Mouse (Mus musculus): ENCODE results near the gene Hydin. TPM values are rescaled to one million over a fixed set of nuclear protein-coding genes. Genes with fewer than 3 reads are reported as not detected.

Hydin gene
- total and polyA plus RNA-seq, 3 experiments, result not detected

DNA sequence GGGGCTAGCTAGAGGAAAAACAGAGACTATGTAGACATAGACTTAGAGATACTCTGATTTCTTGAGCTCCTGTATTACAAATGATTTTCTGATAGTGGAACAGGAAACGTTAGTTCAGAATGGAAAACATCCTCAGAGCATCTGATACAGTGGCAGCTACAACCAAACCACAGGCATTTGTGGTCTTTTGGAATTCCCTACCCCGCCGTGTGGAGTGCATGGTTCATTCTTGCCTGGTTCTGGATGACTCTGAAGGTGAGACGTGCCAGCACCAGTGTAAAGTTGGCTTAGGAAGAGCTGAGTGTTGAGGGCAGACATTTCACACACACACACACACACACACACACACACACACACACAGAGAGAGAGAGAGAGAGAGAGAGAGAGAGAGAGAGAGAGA lies 12.8 kb upstream of the Hydin start:
- no peak overlapping the region for H3K27ac ChIP-seq (ENCODE audit: control insufficient read depth, low read depth, low read length)
- no peaks in the 10 kb centered on the region for H3K9me3 ChIP-seq (replicated peaks; ENCODE audit: insufficient read depth, low read length)
- H3K27me3 ChIP-seq (ENCODE audit: control insufficient read depth in 1 of 2, insufficient read depth in 2 of 2, low read length in 2 of 2), result no peaks in the 10 kb centered on the region
- TF ChIP-seq MEF2A (IDR thresholded peaks at IDR 0.05; ENCODE audit: extremely low read depth, insufficient replicate concordance, low read depth, low read length, poor library complexity, severe bottlenecking) (no peak), MYB (IDR thresholded peaks at IDR 0.05; ENCODE audit: low read depth, low read length) (no peak), BHLHE40 (IDR thresholded peaks at IDR 0.05; ENCODE audit: borderline replicate concordance, low read depth, low read length) (no peak), RAD21 (IDR thresholded peaks at IDR 0.05; ENCODE audit: low read depth, low read length) (no peak), ELF1 (IDR thresholded peaks at IDR 0.05; ENCODE audit: low read depth, low read length) (no peak), GABPA (IDR thresholded peaks at IDR 0.05; ENCODE audit: low read depth, low read length) (no peak), POLR2AphosphoS2 (IDR thresholded peaks at IDR 0.05; ENCODE audit: low read length) (no peak), ZNF384 (IDR thresholded peaks at IDR 0.05; ENCODE audit: low read depth, low read length) (no peak), ZC3H11A (IDR thresholded peaks at IDR 0.05; ENCODE audit: low read depth, low read length) (no peak), E2F4 (IDR thresholded peaks at IDR 0.05; ENCODE audit: borderline replicate concordance, low read depth, low read length) (no peak), EP300 (IDR thresholded peaks at IDR 0.05; ENCODE audit: low read depth in 1 of 2, low read length in 2 of 2) (no peak), GATA1 (IDR thresholded peaks at IDR 0.05; ENCODE audit: low read depth, low read length) (no peak), HCFC1 (IDR thresholded peaks at IDR 0.05; ENCODE audit: low read depth, low read length) (no peak), UBTF (IDR thresholded peaks at IDR 0.05; ENCODE audit: borderline replicate concordance, insufficient read depth, low read depth, low read length) (no peak), ZKSCAN1 (IDR thresholded peaks at IDR 0.05; ENCODE audit: low read depth, low read length) (no peak), ZMIZ1 (IDR thresholded peaks at IDR 0.05; ENCODE audit: low read depth, low read length) (no peak), POLR2AphosphoS5 (IDR thresholded peaks at IDR 0.05; ENCODE audit: borderline replicate concordance, low read depth, low read length) (no peak), JUND (IDR thresholded peaks at IDR 0.05; ENCODE audit: low read depth, low read length) (no peak), TCF12 (IDR thresholded peaks at IDR 0.05; ENCODE audit: low read depth, low read length) (no peak), ETS1 (IDR thresholded peaks at IDR 0.05; ENCODE audit: low read depth, low read length) (no peak)
- H3K4me3 ChIP-seq (ENCODE audit: control insufficient read depth in 1 of 2, insufficient read depth in 1 of 2, low read depth in 2 of 2, low read length in 2 of 2), result no peak overlapping the region
- no peak for DNase-seq (ENCODE audit: low read depth, low spot score)
- H3K4me1 ChIP-seq (ENCODE audit: control insufficient read depth in 1 of 2, insufficient read depth in 2 of 2, low read length in 2 of 2), result no peaks in the 10 kb centered on the region
- no peaks in the 10 kb centered on the region for H3K79me2 ChIP-seq (ENCODE audit: control insufficient read depth, insufficient read depth, low read length, poor library complexity)
- H3K9ac ChIP-seq (ENCODE audit: control insufficient read depth, low read depth, low read length, poor library complexity, severe bottlenecking), result no peak overlapping the region
- H3K36me3 ChIP-seq (ENCODE audit: control insufficient read depth in 1 of 2, insufficient read depth in 2 of 2, low read length in 2 of 2), result no peaks in the 10 kb centered on the region

DNA sequence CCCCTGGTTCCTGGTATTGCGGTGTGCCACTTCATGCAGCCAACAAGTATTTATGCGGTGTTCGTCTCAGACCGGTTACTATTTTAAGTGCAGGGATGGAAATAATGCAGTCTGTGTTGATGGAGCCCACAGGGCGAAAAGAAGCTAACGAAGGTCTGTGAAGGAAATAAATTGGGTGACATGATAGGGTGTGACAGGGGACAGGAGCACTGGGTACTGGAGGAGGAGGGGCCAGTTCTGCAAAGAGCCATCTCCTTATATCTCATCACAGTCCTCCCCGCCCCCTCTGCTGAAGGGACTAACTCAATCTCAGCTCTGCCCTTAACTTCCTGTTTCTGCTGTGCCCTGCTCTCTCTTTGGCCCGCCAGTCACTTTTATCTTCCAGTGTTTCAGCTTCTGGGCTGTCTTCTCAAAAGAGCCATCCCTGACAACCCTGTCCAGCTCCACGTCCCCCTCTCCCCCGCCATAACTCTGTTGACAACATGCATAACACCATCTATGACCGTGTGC lies 926 bp upstream of the Hydin start:
- H3K27me3 ChIP-seq (ENCODE audit: control insufficient read depth in 1 of 2, insufficient read depth in 2 of 2, low read length in 2 of 2), result no peaks in the 10 kb centered on the region
- H3K4me1 ChIP-seq (ENCODE audit: control insufficient read depth in 1 of 2, insufficient read depth in 2 of 2, low read length in 2 of 2), result no peaks in the 10 kb centered on the region
- no peak overlapping the region for H3K9ac ChIP-seq (ENCODE audit: control insufficient read depth, low read depth, low read length, poor library complexity, severe bottlenecking)
- H3K36me3 ChIP-seq (ENCODE audit: control insufficient read depth in 1 of 2, insufficient read depth in 2 of 2, low read length in 2 of 2), result no peaks in the 10 kb centered on the region
- peak; percentile 6 for DNase-seq (ENCODE audit: low read depth, low spot score)
- no peaks in the 10 kb centered on the region for H3K9me3 ChIP-seq (replicated peaks; ENCODE audit: insufficient read depth, low read length)
- no peaks in the 10 kb centered on the region for H3K79me2 ChIP-seq (ENCODE audit: control insufficient read depth, insufficient read depth, low read length, poor library complexity)
- no peak overlapping the region for H3K4me3 ChIP-seq (ENCODE audit: control insufficient read depth in 1 of 2, insufficient read depth in 1 of 2, low read depth in 2 of 2, low read length in 2 of 2)
- no peak overlapping the region for H3K27ac ChIP-seq (ENCODE audit: control insufficient read depth, low read depth, low read length)
- TF ChIP-seq RAD21 (IDR thresholded peaks at IDR 0.05; ENCODE audit: low read depth, low read length) (no peak), ZKSCAN1 (IDR thresholded peaks at IDR 0.05; ENCODE audit: low read depth, low read length) (no peak), BHLHE40 (IDR thresholded peaks at IDR 0.05; ENCODE audit: borderline replicate concordance, low read depth, low read length) (no peak), JUND (IDR thresholded peaks at IDR 0.05; ENCODE audit: low read depth, low read length) (no peak), MYB (IDR thresholded peaks at IDR 0.05; ENCODE audit: low read depth, low read length) (no peak), SIN3A (IDR thresholded peaks at IDR 0.05; ENCODE audit: low read length) (no peak), ZMIZ1 (IDR thresholded peaks at IDR 0.05; ENCODE audit: low read depth, low read length) (no peak)

All from MEL (cell line).